Mouse (Mus musculus): ENCODE results near the gene Polr1d.
A peak's percentile ranks its signal among the peaks of the same experiment; 100 is the strongest.

Gene Polr1d

GRCm38 (mm10) chr5:147055572-147056245 is 21.1 kb upstream of the Polr1d start:
- DNase-seq (ENCODE audit: extremely low read depth, low read depth): no peak

- DNase-seq (ENCODE audit: extremely low read depth, low read depth): no peak
Observed at GRCm38 (mm10) chr5:147056712-147057290, 20.0 kb upstream of the Polr1d start.

- no peak for DNase-seq (ENCODE audit: extremely low read depth, low read depth)
Observed at GRCm38 (mm10) chr5:147057626-147058414, 19.0 kb upstream of the Polr1d start.

- no peak for DNase-seq (ENCODE audit: extremely low read depth, low read depth)
Observed at GRCm38 (mm10) chr5:147058661-147059060, 18.2 kb upstream of the Polr1d start.

GRCm38 (mm10) chr5:147059319-147059718 is 17.5 kb upstream of the Polr1d start:
- DNase-seq (ENCODE audit: extremely low read depth, low read depth): no peak

- peak; percentile 90 for DNase-seq (ENCODE audit: extremely low read depth, low read depth)
Observed at GRCm38 (mm10) chr5:147060024-147060423, 16.8 kb upstream of the Polr1d start.

GRCm38 (mm10) chr5:147063215-147063661 is 13.6 kb upstream of the Polr1d start:
- DNase-seq (ENCODE audit: extremely low read depth, low read depth): peak; percentile 56

- DNase-seq (ENCODE audit: extremely low read depth, low read depth): no peak
Observed at GRCm38 (mm10) chr5:147066129-147066528, 10.7 kb upstream of the Polr1d start.

GRCm38 (mm10) chr5:147066965-147067364 is 9.9 kb upstream of the Polr1d start:
- no peak for DNase-seq (ENCODE audit: extremely low read depth, low read depth)

- DNase-seq (ENCODE audit: extremely low read depth, low read depth): no peak
Observed at GRCm38 (mm10) chr5:147068876-147069275, 8.0 kb upstream of the Polr1d start.

GRCm38 (mm10) chr5:147070791-147071516 is 5.9 kb upstream of the Polr1d start:
- no peak for DNase-seq (ENCODE audit: extremely low read depth, low read depth)

- no peak for DNase-seq (ENCODE audit: extremely low read depth, low read depth)
Observed at GRCm38 (mm10) chr5:147071886-147072285, 5.0 kb upstream of the Polr1d start.

GRCm38 (mm10) chr5:147073805-147074204 is 3.0 kb upstream of the Polr1d start:
- no peak for DNase-seq (ENCODE audit: extremely low read depth, low read depth)

GRCm38 (mm10) chr5:147075103-147076025 is 1.5 kb upstream of the Polr1d start:
- peak; percentile 57 for DNase-seq (ENCODE audit: extremely low read depth, low read depth)

GRCm38 (mm10) chr5:147076026-147076798 is 638 bp upstream of the Polr1d start, which contains the start of gene Lnx2:
TSS of gene Lnx2 (minus strand) at chr5:147076586.
- DNase-seq (ENCODE audit: extremely low read depth, low read depth): peak; percentile 94

- DNase-seq (ENCODE audit: extremely low read depth, low read depth): peak; percentile 73
Observed at GRCm38 (mm10) chr5:147077305-147078034, 620 bp downstream of the Polr1d start.

- DNase-seq (ENCODE audit: extremely low read depth, low read depth): peak; percentile 38
Observed at GRCm38 (mm10) chr5:147078110-147078900, 1.5 kb downstream of the Polr1d start.
